ENCODE assay signal across 8 mouse cellular contexts in the genomic region with DNA sequence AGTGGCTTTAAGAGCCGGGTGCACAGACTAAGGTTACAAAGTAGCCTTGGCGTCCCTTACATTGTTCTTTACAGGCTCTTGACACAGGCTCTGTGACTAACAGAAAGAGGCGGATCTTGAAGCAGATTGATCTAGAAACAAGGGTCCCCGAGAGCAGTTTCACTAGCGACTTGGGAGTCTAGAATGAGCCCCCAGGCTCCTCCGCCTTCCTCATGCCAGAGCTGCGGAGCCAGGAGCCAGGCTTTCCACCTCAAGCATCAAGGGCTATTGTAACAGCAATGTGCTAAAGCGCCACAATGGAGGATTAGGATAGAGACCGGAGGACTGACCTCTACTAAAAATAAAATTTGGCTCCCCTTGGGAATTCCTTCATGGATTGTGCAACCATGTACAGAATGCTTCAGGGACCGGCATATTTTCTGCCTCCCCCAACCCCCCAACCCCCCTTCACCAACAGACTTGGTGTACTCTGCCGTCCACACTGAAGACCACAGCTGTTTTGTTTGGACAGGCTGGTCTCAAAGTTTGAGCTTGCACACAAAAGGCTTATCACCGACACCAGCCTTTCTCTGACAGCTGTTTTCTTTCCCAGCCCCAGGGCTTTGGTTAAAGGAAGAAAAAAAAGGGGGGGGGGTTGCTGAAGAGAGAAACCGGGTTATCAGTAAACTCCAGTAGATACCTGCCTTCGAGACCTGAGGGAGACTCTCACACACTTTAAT.
A peak's percentile ranks its signal among the peaks of the same experiment; 100 is the strongest.
DNase-seq lines count a peak whose midpoint lies in the region; ATAC-seq lines count a peak whose summit lies in the region.

No protein-coding gene starts in this region.

- no peaks in the 10 kb centered on the region for H3K36me3 ChIP-seq in embryonic facial prominence, embryonic 13.5 days

- intact Hi-C loops in heart, postnatal 14 days (cut with DNase I) = loop anchor here (2.0 to 10.0 kb wide), 6 partner anchors 33 to 1065 kb away; no protein-coding TSS in a partner anchor

- H3K9ac ChIP-seq in embryonic facial prominence, embryonic 13.5 days = peak overlapping the region; percentile 51; the same call in 1 of the 2 replicates

- WGBS in embryonic facial prominence, embryonic 13.5 days = 5% methylated on average over 14 of the region's 14 CpGs

- peak; percentile 8 for DNase-seq in adrenal gland, postnatal 25 days
- peak; percentile 40 to 49 for DNase-seq in heart, postnatal 14 days
- DNase-seq in kidney, postnatal 36 days = peak; percentile 44 to 71
- peak; percentile 53 for DNase-seq in yolk sac, embryonic 10.5 days (ENCODE audit: low spot score)
- no peak for DNase-seq in frontal cortex, adult 2 months (ENCODE audit: extremely low spot score in 1 of 2, low spot score in 1 of 2)

- H3K4me1 ChIP-seq in embryonic facial prominence, embryonic 13.5 days = peaks cover 10% of the 10 kb centered on the region

- peak overlapping the region; percentile 65 for H3K4me2 ChIP-seq in embryonic facial prominence, embryonic 13.5 days

- no peaks in the 10 kb centered on the region for H3K9me3 ChIP-seq in embryonic facial prominence, embryonic 13.5 days

- peak overlapping the region; percentile 39 for H3K4me3 ChIP-seq in embryonic facial prominence, embryonic 13.5 days

- no peak overlapping the region for H3K27ac ChIP-seq in embryonic facial prominence, embryonic 13.5 days

- no peak for ATAC-seq in embryonic facial prominence, embryonic 13.5 days (ENCODE audit: insufficient number of reproducible peaks, insufficient read depth, low FRiP score, low TSS enrichment, low read depth)
- ATAC-seq in megakaryocyte-erythroid progenitor cell, adult 5-6 weeks (replicated peaks; ENCODE audit: low FRiP score, low TSS enrichment, poor library complexity, severe bottlenecking) = peak; percentile 73
- no peak for ATAC-seq in activated CD4-positive, CD25-positive, alpha-beta regulatory T cell, adult 4 months

- peaks cover 36% of the 10 kb centered on the region for H3K27me3 ChIP-seq in embryonic facial prominence, embryonic 13.5 days

Comparison
In these comparisons a context has a peak if more than half of its experiments do, and no peak if none do; other contexts are left out.
1. DNase-seq: peak in adrenal gland, postnatal 25 days (single experiment), heart, postnatal 14 days (2 of 2), kidney, postnatal 36 days (2 of 2) and yolk sac, embryonic 10.5 days (single experiment); none in frontal cortex, adult 2 months (0 of 2).